Mouse (Mus musculus): ENCODE measurements around the gene Ppara. TPM values are rescaled to one million over a fixed set of nuclear protein-coding genes. Genes with fewer than 3 reads are reported as not detected.

Ppara gene
- polyA plus RNA-seq, 1 experiment from 2014 or later: 18.2 TPM

- H3K4me2 ChIP-seq (replicated peaks): no peak overlapping the region
- 0 out of 2 replicates have a peak, but pooled peaks cover 9% of the 10 kb centered on the region for H3K36me3 ChIP-seq
- no peaks in the 10 kb centered on the region for H3K9me3 ChIP-seq
- WGBS: 93% methylated on average over 11 of the region's 11 CpGs
- H3K27me3 ChIP-seq (replicated peaks): no peaks in the 10 kb centered on the region
- no peak overlapping the region for H3K27ac ChIP-seq
- ATAC-seq: no peak
- H3K4me3 ChIP-seq (replicated peaks): no peak overlapping the region
- H3K4me1 ChIP-seq (replicated peaks): peaks cover 8% of the 10 kb centered on the region; the same call in 1 of the 2 replicates
- H3K9ac ChIP-seq: no peak overlapping the region
Observed at GRCm38 (mm10) chr15:85707017-85707416, 27.8 kb upstream of the Ppara start.

DNA sequence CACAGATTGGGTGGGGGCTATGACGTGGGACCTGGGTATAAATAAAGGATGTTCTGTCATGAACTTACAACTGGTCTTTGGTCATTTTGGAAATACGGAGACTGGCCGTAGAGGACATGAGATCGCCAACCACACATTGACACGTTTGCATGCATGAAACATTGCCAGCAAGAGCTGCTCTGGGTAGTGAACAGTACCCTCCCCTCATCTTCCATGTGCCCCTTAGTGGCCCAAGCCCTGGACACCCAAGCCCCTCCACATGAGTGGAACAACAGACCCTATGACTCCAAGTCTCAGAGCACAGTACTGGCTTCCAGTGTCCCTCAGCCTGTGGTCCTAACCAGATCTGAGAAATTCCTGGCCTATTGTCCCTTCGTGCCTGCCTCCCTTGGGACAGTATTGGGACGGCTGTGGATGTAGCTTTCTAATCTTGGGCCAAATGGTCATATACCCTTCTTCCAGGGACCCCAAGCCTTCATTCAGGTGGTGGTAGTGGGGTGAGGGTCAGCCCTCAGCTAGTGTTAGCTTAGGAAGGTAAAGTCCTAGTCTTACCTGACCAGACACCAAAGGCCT, 27.2 kb upstream of the Ppara start:
- Histone ChIP-seq H3K4me2 (replicated peaks) (no peak overlapping the region), H3K36me3 (0 out of 2 replicates have a peak, but pooled peaks cover 9% of the 10 kb centered on the region), H3K27me3 (replicated peaks) (no peaks in the 10 kb centered on the region), H3K9ac (no peak overlapping the region), H3K27ac (no peak overlapping the region), H3K9me3 (no peaks in the 10 kb centered on the region), H3K4me3 (replicated peaks) (no peak overlapping the region), H3K4me1 (replicated peaks) (peaks cover 10% of the 10 kb centered on the region)
- ATAC-seq: no peak
- WGBS: 90% methylated on average over 7 of the region's 7 CpGs

GRCm38 (mm10) chr15:85708217-85708616, 26.6 kb upstream of the Ppara start:
- ATAC-seq: no peak
- no peak overlapping the region for H3K27ac ChIP-seq
- H3K4me2 ChIP-seq (replicated peaks): no peak overlapping the region
- no peak overlapping the region for H3K9ac ChIP-seq
- H3K9me3 ChIP-seq: no peaks in the 10 kb centered on the region
- H3K36me3 ChIP-seq: 0 out of 2 replicates have a peak, but pooled peaks cover 9% of the 10 kb centered on the region
- 82% methylated on average over 2 of the region's 2 CpGs for WGBS
- no peak overlapping the region for H3K4me3 ChIP-seq (replicated peaks)
- H3K27me3 ChIP-seq (replicated peaks): no peaks in the 10 kb centered on the region
- peaks cover 10% of the 10 kb centered on the region for H3K4me1 ChIP-seq (replicated peaks)

DNA sequence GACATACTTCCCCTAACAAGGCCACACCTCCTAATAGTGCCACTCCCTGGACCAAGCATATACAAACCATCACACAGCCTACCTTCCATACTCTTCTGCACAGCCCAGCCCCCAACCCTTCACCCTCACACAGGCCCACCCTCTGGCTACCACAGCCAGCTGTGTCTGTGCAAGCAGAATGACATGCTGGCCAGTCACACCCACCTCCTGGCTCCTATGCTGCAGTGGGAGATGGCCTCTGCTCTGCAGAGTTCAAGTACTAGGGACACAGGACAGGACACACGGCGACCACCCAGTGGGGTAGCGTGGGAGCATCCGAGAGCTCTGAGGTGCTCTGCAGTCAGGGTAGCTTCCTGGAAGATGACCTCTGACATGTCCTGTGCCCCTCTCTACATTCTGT, 25.9 kb upstream of the Ppara start:
- no peaks in the 10 kb centered on the region for H3K27me3 ChIP-seq (replicated peaks)
- 0 out of 2 replicates have a peak, but pooled peaks cover 9% of the 10 kb centered on the region for H3K36me3 ChIP-seq
- WGBS: 75% methylated on average over 4 of the region's 4 CpGs
- no peak overlapping the region for H3K9ac ChIP-seq
- no peak overlapping the region for H3K27ac ChIP-seq
- H3K4me1 ChIP-seq (replicated peaks): peaks cover 10% of the 10 kb centered on the region
- H3K4me2 ChIP-seq (replicated peaks): no peak overlapping the region
- H3K4me3 ChIP-seq (replicated peaks): no peak overlapping the region
- no peaks in the 10 kb centered on the region for H3K9me3 ChIP-seq
- peak; percentile 13 for ATAC-seq

DNA sequence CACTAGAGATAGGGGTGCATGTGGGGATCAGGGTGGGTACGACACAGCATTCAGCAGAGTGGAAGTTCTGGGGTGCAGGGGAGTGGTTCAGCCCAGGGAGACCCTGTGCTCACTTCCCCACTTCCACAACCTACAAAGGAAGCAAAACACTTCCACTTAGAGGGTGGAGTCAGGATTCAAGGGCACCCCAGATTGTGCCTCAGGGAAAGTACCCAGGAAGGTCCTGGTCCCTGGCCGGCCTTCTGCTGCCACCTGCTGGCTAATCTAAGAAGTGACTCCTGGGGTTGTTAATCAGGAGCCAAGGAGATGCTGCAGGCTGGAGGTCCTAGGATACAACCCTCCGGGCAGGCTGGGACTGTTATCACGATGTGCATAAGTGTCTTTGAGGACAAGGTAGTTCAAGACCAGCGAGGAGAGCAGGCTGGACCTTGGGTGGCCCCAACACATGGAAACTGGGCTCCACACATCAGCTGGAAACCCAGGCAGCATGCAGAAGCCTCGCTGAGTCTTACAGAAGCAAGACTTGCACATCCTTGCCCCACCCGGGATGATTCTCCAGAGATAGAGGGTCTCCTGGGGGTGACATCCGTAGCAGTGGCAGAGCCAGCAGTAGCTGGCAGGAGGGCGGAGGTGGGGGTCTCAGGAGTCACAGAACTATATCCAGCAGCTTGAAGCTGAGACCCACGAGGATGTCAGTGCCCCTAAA, 25.4 kb upstream of the Ppara start:
- ATAC-seq: peak; percentile 44
- 38% methylated on average over 10 of the region's 10 CpGs for WGBS
- no peak overlapping the region for H3K27ac ChIP-seq
- H3K9me3 ChIP-seq: no peaks in the 10 kb centered on the region
- 0 out of 2 replicates have a peak, but pooled peaks cover 9% of the 10 kb centered on the region for H3K36me3 ChIP-seq
- no peaks in the 10 kb centered on the region for H3K27me3 ChIP-seq (replicated peaks)
- peaks cover 10% of the 10 kb centered on the region for H3K4me1 ChIP-seq (replicated peaks)
- no peak overlapping the region for H3K4me2 ChIP-seq (replicated peaks)
- no peak overlapping the region for H3K9ac ChIP-seq
- no peak overlapping the region for H3K4me3 ChIP-seq (replicated peaks)

DNA sequence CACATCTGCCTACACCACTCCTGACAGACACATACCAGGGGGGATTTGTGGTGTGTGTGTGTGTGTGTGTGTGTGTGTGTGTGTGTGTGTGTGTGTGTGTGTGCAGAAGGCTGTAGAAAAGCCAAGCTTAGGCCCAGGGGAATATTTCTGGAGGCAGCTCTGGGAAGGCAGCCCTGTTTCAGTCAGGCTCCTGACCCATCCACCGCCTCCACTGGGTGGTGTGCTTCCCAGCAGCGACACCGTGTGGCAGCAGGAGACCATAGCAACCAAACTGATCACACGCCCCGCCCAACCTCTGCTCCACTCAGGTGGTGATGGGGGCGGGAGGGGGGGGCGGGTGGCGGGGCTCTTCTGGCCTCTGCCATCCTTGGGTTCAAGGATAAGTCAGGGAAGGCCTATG, 24.6 kb upstream of the Ppara start:
- H3K4me3 ChIP-seq (replicated peaks): no peak overlapping the region
- 0% methylated on average over 4 of the region's 8 CpGs for WGBS
- H3K4me2 ChIP-seq (replicated peaks): no peak overlapping the region
- H3K9ac ChIP-seq: no peak overlapping the region
- H3K27me3 ChIP-seq (replicated peaks): no peaks in the 10 kb centered on the region
- H3K4me1 ChIP-seq (replicated peaks): peaks cover 10% of the 10 kb centered on the region
- ATAC-seq: peak; percentile 57
- 0 out of 2 replicates have a peak, but pooled peaks cover 8% of the 10 kb centered on the region for H3K36me3 ChIP-seq
- H3K9me3 ChIP-seq: no peaks in the 10 kb centered on the region
- no peak overlapping the region for H3K27ac ChIP-seq

DNA sequence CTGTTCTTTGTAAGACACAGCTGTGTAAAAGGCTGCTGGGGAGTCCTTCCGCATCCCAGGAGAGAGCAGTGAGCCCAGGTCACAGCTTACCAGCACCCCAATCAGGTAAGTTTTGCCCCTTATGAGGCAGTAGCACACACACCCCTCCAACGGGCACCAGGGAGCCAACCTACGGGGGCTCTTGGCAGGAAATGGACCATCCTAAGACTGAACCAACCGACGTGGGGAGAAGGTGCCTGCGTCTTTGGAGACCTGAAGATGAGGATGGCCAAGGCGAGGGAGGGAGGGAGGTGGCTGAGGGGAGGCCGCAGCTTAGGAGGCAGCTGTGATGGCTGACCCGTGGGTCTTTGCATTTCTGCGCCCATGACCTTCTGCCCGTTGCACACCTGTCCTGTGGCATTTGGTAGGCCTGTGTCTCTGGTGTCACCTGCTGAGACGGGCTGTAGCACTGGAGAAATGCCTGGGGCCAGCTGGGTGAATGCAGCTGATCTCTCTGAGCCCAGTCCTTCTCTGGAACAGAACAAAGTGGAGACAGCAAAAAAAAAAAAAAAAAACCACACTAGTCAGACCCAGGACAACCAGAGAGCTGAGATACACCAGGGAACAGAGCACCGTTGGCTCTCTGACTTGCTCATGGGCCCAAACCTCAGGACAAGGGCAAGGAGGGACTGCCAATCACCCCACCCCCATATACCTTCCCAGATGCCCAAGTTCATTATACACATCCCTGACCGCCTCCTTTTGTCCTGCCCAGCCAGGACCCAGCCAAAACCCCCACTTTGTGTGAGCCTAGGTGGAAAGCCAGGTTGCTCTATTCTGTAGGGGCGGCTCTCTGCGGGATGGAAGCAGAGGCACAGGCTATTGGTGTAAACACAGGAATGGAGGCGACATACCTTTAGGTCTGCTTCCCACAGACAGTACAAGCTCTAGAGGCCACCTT, 23.9 kb upstream of the Ppara start:
- H3K36me3 ChIP-seq: 0 out of 2 replicates have a peak, but pooled peaks cover 3% of the 10 kb centered on the region
- H3K4me3 ChIP-seq (replicated peaks): no peak overlapping the region
- WGBS: 80% methylated on average over 17 of the region's 17 CpGs
- no peak overlapping the region for H3K9ac ChIP-seq
- 0 out of 2 replicates have a peak, but pooled peaks have one; percentile 3 for ATAC-seq
- H3K9me3 ChIP-seq: no peaks in the 10 kb centered on the region
- H3K27ac ChIP-seq: no peak overlapping the region
- no peaks in the 10 kb centered on the region for H3K27me3 ChIP-seq (replicated peaks)
- no peak overlapping the region for H3K4me2 ChIP-seq (replicated peaks)
- peaks cover 10% of the 10 kb centered on the region for H3K4me1 ChIP-seq (replicated peaks)

GRCm38 (mm10) chr15:85712565-85713168, 22.1 kb upstream of the Ppara start:
- WGBS: 35% methylated on average over 5 of the region's 5 CpGs
- H3K27me3 ChIP-seq (replicated peaks): no peaks in the 10 kb centered on the region
- ATAC-seq: no peak

GRCm38 (mm10) chr15:85713417-85713816, 21.4 kb upstream of the Ppara start:
- 90% methylated on average over 9 of the region's 9 CpGs for WGBS
- H3K27ac ChIP-seq: no peak overlapping the region
- no peak for ATAC-seq

More at GRCm38 (mm10) chr15:85712565-85713168, 22.1 kb upstream of the Ppara start:
- Histone ChIP-seq H3K9me3 (no peaks in the 10 kb centered on the region), H3K4me1 (replicated peaks) (peaks cover 10% of the 10 kb centered on the region), H3K4me3 (replicated peaks) (no peak overlapping the region), H3K27ac (no peak overlapping the region), H3K36me3 (no peaks in the 10 kb centered on the region), H3K9ac (no peak overlapping the region), H3K4me2 (replicated peaks) (no peak overlapping the region)

DNA sequence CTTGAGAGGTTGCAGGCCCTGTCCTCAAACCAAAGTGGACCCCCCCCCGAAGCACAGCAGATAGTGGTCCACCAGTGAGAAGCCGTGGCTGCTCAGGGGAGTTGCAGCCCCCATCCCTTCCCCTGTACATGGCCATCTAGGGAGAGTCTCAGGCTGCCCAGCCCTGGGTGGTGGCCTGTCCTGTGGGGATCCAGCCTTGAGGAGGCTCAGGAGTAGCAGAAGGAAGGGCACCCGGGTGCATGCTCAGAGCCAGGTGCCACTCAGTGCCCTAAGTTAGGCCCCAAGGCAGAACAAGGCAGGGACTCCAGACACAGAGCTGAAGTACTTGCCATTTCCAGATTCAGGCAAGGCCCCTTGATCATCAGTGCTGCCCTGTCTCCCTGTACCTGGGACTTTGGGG, 19.7 kb upstream of the Ppara start:
- peaks cover 11% of the 10 kb centered on the region for H3K4me1 ChIP-seq (replicated peaks)
- H3K4me3 ChIP-seq (replicated peaks): no peak overlapping the region
- H3K4me2 ChIP-seq (replicated peaks): no peak overlapping the region
- no peak overlapping the region for H3K27ac ChIP-seq
- ATAC-seq: no peak
- no peaks in the 10 kb centered on the region for H3K9me3 ChIP-seq
- 77% methylated on average over 3 of the region's 3 CpGs for WGBS
- H3K27me3 ChIP-seq (replicated peaks): no peaks in the 10 kb centered on the region; the same call in 1 of the 2 replicates
- H3K36me3 ChIP-seq: no peaks in the 10 kb centered on the region
- no peak overlapping the region for H3K9ac ChIP-seq

More at GRCm38 (mm10) chr15:85713417-85713816, 21.4 kb upstream of the Ppara start:
- no peak overlapping the region for H3K9ac ChIP-seq
- no peaks in the 10 kb centered on the region for H3K9me3 ChIP-seq
- no peak overlapping the region for H3K4me3 ChIP-seq (replicated peaks)
- H3K4me1 ChIP-seq (replicated peaks): peaks cover 10% of the 10 kb centered on the region
- H3K27me3 ChIP-seq (replicated peaks): no peaks in the 10 kb centered on the region
- no peak overlapping the region for H3K4me2 ChIP-seq (replicated peaks)
- no peaks in the 10 kb centered on the region for H3K36me3 ChIP-seq

- Histone ChIP-seq H3K27me3 (replicated peaks) (no peaks in the 10 kb centered on the region; the same call in 1 of the 2 replicates), H3K4me2 (replicated peaks) (no peak overlapping the region), H3K4me1 (replicated peaks) (peaks cover 11% of the 10 kb centered on the region), H3K4me3 (replicated peaks) (no peak overlapping the region), H3K27ac (no peak overlapping the region), H3K36me3 (no peaks in the 10 kb centered on the region), H3K9me3 (no peaks in the 10 kb centered on the region), H3K9ac (no peak overlapping the region)
- peak; percentile 28; the same call in 1 of the 2 replicates for ATAC-seq
- WGBS: 6% methylated on average over 7 of the region's 7 CpGs
Observed at GRCm38 (mm10) chr15:85716045-85716444, 18.7 kb upstream of the Ppara start.

Measured in intestine, embryonic 15.5 days (tissue).